Mouse (Mus musculus): ENCODE results near the gene Gfm1.

Gfm1 gene

DNA sequence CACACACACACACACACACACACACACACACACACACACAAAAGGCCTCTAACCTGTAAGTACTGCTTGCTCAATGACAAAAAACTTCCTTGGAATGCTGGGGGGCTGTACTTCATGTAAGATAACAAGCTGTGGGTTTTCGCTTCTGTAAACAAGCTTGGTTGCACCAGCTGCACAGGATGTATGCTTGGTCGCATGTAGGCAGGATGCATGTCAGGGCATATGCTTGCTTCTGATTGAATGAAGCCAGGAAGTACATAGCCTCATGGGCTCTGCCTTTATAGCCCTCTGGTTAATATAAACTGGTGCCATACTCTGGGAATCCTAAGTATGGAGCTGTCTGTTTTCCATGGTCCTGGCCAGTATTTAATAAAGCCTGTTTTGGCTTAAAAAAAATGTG is 68.1 kb downstream of the Gfm1 start:
- no peak for DNase-seq (ENCODE audit: low spot score)

DNA sequence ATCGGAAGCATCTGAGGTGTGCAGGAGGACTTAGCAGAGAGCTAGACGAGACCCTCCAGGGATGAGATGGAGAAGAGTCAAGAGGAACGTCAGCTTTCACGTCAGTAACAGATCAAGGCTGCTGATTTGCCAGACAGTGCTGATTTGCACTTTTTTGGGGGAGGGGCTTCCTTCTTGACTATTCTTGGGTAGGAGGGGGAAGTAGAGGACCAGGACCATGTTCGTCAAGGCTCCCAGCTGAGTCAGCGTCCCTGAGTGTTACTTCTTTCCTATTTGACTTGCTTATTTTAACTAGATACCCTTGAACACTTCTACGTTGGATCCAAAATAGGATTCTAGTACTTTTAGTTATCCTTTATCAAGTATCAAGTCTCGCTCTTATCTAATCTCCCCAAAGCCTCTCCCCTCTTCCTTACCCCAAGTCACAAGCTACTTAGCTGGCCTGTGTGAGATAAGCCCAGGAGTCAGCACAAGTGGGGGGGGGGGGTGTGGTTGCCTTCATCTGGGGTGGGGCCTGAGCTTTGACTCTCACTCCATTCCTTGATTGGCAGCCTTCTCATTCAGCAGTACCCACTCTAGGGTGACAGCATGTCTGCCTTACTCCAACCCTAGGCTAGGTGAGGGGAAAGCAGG is 69.0 kb downstream of the Gfm1 start:
- DNase-seq (ENCODE audit: low spot score) = no peak

DNA sequence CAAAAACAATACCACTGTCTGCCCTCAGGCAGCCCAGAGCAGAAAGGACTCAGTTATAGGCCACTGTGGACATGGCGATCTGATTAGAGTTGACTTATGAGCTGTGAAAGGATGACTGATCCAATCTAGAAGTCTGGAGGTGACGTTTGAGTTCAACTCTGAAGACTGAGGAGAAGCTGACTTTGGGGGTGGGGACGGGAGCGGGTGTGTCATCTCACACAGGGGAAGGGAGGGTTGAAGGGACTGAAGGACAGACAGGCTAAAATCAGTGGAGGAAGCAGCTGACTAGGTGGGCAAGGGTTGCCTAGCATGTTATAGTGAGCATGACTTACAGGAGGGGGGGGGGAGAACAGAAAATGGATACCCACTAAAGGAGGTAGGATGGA is 69.5 kb downstream of the Gfm1 start:
- DNase-seq (ENCODE audit: low spot score) = no peak

DNA sequence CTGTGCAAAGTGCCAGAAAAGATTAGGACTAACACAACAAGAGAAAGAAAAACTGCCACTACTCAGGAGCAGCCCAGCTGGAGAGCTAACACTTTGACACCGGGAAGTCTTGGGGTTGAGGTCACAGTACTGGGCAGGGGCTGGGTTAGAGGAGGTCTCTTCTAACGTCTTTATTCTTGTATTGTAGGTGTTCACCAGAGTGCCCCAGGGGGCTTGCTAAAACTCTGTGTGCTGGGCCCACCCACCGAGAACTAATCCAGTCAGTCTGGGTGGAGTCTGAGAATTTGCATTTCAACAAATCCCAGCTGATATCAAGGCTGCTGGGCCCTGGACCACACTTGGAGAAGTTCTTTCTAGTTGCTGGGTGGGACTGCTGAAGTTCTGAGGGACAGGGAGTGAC is 74.0 kb downstream of the Gfm1 start:
- DNase-seq (ENCODE audit: low spot score) = no peak

DNA sequence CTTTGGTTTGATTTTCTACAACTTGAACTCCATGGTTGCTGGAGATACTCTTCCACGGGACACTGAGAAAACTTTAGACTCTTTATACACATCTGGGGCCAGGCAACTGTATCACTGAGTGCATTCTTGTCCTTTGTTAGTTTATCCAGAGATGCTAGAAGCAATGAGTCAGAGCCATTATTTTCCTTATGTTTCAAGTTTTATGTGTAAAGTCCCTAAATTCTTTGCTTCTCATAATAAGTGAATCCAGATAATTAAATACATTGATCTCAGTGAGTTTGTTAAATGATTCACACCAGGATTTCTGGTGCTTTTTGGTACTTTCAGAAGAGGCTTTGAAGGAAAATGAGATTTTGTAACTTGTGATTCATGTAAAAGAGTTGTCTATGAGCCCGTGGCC is 75.4 kb downstream of the Gfm1 start:
- no peak for DNase-seq (ENCODE audit: low spot score)

DNA sequence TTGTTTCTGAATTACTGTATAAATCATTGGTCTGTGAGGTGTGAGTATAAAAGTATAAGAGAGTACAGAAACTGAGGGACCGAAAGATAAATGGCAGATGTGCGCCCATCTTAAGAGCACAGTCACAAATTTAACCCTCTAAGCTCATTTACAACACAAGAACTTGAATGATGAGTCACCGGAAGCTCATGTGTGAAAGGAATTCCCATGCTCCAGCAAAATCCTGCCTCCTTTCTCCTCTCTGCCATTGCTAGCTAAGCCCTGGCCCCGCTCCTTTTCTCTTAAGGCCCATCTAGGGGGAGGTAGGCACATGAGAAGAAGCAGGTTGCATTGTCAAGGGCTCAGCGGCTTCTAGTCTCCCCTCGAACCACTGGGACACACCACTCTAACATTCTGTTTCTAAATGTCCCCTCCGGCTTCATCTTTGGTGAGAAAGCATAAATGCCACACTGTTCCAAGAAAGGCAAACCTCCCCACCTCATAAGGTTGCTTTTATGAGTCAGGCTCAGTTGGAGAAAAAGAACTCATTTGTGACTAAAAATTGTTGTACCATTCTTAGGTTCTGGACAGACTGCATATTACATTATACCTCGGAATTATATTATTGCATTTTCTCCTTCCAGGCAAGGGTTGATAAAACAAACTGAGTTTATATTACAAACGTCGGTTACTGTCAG is 78.5 kb downstream of the Gfm1 start:
- no peak for DNase-seq (ENCODE audit: low spot score)

DNA sequence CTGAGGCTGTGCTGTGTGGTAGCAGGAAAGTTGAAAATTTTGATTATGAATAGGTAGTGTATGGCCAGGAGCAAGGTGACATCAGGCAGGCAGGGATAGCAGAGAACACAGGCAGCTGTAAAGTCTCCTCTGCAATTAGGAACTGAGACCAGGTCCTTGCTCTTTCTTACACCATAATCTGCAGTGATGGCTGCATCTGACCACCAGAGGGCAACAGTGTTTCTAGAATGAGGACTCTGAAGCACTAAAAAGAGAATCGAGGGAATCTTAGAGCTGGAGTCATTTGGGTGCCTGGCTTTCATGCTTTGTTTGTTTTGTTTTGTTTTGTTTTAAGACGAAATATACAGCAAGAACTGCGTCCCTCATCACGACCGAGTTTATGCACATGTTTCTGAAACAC is 82.9 kb downstream of the Gfm1 start:
- peak; percentile 65 for DNase-seq (ENCODE audit: low spot score)

DNA sequence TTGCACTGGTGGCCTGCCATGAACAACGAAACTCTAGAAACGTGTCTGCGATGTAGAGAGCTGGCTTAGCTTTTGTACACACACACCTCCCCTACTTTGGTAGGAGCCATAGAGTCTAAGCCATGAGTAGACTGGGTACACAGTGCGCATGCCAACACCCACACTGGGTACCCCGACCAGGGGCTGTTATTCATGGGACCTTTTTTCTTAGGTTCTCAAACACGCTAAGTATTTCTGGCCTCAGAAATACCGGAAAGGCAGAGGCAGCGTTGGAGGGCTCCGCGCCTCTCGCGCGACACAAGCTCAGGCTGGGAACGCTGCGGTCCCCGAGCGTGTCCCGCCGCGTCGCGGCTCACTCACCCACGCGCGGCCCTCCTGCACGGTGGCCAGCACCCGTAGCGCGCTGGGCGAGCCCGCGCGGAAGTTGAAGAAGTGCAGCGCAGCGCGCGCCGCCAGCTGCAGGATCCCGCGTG is 84.9 kb downstream of the Gfm1 start:
- DNase-seq (ENCODE audit: low spot score) = no peak

DNA sequence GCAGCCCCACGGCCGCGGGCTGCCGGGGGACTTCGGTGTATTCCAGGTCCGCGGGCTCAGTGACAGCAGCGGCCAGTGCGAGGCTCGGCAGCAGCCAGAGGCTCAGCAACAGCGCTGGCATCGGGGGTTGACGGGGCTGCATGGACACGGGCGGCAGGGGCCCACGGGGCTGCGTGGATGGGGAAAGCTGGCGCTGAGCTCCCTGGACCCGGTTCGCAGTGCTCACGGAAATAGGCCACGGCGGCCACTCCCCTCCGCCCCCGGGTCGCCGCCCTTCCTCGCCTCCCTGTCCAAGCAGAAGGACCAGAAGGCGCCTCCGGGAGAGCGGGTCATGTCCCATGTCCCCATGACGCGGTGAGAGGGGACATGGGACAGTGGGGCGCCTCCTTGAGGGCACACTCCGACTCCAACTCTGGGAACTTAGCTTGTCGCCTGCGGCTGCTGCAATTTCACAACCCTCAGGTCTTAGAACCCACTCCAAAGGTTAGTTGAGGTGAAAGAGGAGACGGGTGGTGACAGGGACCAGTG is 85.4 kb downstream of the Gfm1 start, which contains the start of gene Rarres1:
Gene Rarres1, minus strand, starts transcription at position 250 of the 528 bp plus-strand sequence.
- DNase-seq (ENCODE audit: low spot score) = peak; percentile 18

DNA sequence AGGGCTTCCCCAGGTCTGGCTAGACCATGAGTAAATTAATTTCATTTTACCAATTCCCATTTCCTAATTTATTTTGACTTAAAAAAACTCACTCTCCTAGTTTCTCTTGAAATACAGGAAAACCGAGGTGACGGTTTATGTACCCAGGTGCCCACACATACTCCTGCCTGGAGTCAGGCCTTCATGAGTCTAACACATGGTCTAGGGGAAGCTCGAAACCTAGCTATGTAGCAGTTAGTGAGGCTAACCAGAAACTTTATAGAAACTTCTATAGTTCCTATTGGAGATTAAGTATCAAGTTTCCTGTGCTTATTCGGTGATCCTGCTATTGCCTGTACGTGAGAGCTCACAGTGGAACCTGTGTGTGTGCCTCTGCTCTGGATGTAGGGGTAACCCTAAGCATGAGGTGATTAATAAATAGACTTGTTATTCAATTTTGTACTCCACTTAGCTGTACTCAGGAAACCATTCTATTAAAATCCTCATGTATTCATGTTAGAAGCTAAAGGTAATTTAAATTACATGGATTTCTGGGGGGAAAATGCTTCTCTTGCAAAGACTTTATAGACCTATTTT is 90.8 kb downstream of the Gfm1 start:
- no peak for DNase-seq (ENCODE audit: low spot score)

DNA sequence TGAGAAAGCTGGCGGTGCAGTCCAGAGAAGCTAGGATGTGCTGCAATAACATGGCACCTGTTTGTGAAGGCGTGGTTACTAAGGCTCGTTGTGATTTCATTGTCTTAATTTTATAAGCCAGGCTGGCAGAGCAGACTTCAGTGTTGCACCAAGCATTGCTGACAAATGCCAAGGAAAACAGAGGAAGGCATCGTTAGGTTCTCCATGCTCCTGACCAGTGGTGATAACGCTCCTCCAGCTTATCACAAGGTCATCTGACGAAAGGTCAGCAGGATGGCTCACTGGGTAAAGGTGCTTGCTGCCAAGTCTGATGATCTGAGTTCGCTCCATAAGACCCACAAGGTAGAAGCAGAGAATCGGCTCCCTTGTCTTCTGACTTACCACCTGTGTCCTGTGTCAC is 92.8 kb downstream of the Gfm1 start:
- no peak for DNase-seq (ENCODE audit: low spot score)

DNA sequence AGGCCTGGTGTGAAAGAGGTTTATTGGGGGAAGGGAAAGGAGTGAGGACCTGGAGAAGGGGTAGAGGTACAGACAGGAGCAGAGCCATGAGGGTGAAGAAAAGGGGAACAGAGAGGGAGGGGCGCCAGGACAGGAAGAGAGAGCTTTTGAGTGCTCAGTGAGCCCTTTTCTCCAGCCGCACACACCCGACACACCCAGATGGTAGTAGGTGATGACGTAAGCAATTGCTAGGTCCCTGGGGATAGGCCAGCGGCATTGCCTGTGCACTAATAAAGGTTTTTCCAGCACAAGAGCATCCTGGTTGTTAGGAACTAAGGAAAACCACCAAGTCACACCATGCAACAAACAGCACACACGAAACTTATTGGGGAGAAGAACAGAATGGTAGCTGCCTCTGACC is 94.9 kb downstream of the Gfm1 start:
- no peak for DNase-seq (ENCODE audit: low spot score)

Data from testis, postnatal 14 days (tissue).